Mouse (Mus musculus): Measurements from ENCODE around the gene Parvg. TPM values are rescaled to one million over a fixed set of nuclear protein-coding genes. Genes with fewer than 3 reads are reported as not detected.

Parvg gene
- polyA plus RNA-seq (2012; ENCODE audit: insufficient read depth, insufficient read length, low replicate concordance, missing spikeins) = not detected in 2 replicates

GRCm38 (mm10) chr15:84323966-84324869, at the start of gene Parvg:
Parvg (plus strand) TSS chr15:84324026.
- Histone ChIP-seq H3K4me1 (ENCODE audit: control insufficient read depth, insufficient read depth, low read length) (0 out of 2 replicates have a peak, but pooled peaks cover 3% of the 10 kb centered on the region), H3K27ac (ENCODE audit: insufficient read depth, low read depth, low read length) (no peak within 1 kb of the TSS), H3K4me3 (ENCODE audit: insufficient read depth, low read depth, low read length) (no peak within 1 kb of the TSS)
- 87% methylated on average over 10 of the region's 10 CpGs for WGBS
- TF ChIP-seq POLR2A (IDR thresholded peaks at IDR 0.05; ENCODE audit: insufficient read depth, low read depth, low read length) (no peak), CTCF (IDR thresholded peaks at IDR 0.05; ENCODE audit: insufficient read depth, low read depth, low read length) (no peak)

GRCm38 (mm10) chr15:84276066-84276465, 47.8 kb upstream of the Parvg start:
- Histone ChIP-seq H3K4me3 (ENCODE audit: insufficient read depth, low read depth, low read length) (no peak overlapping the region), H3K4me1 (ENCODE audit: control insufficient read depth, insufficient read depth, low read length) (no peaks in the 10 kb centered on the region), H3K27ac (ENCODE audit: insufficient read depth, low read depth, low read length) (no peak overlapping the region)
- 86% methylated on average over 4 of the region's 4 CpGs for WGBS
- TF ChIP-seq POLR2A (IDR thresholded peaks at IDR 0.05; ENCODE audit: insufficient read depth, low read depth, low read length) (no peak), CTCF (IDR thresholded peaks at IDR 0.05; ENCODE audit: insufficient read depth, low read depth, low read length) (no peak)

- TF ChIP-seq CTCF (IDR thresholded peaks at IDR 0.05; ENCODE audit: insufficient read depth, low read depth, low read length) (no peak), POLR2A (IDR thresholded peaks at IDR 0.05; ENCODE audit: insufficient read depth, low read depth, low read length) (no peak)
- Histone ChIP-seq H3K4me3 (ENCODE audit: insufficient read depth, low read depth, low read length) (no peak overlapping the region), H3K27ac (ENCODE audit: insufficient read depth, low read depth, low read length) (no peak overlapping the region), H3K4me1 (ENCODE audit: control insufficient read depth, insufficient read depth, low read length) (no peaks in the 10 kb centered on the region)
- 90% methylated on average over 7 of the region's 7 CpGs for WGBS
Observed at GRCm38 (mm10) chr15:84278091-84278490, 45.7 kb upstream of the Parvg start.

- TF ChIP-seq CTCF (IDR thresholded peaks at IDR 0.05; ENCODE audit: insufficient read depth, low read depth, low read length) (no peak), POLR2A (IDR thresholded peaks at IDR 0.05; ENCODE audit: insufficient read depth, low read depth, low read length) (no peak)
- WGBS = 71% methylated on average over 7 of the region's 7 CpGs
- Histone ChIP-seq H3K4me3 (ENCODE audit: insufficient read depth, low read depth, low read length) (no peak overlapping the region), H3K4me1 (ENCODE audit: control insufficient read depth, insufficient read depth, low read length) (no peaks in the 10 kb centered on the region), H3K27ac (ENCODE audit: insufficient read depth, low read depth, low read length) (no peak overlapping the region)
Observed at GRCm38 (mm10) chr15:84278656-84279055, 45.2 kb upstream of the Parvg start.

GRCm38 (mm10) chr15:84280309-84280708, 43.5 kb upstream of the Parvg start:
- WGBS = 86% methylated on average over 8 of the region's 8 CpGs

GRCm38 (mm10) chr15:84280712-84281347, 43.0 kb upstream of the Parvg start:
- Histone ChIP-seq H3K27ac (ENCODE audit: insufficient read depth, low read depth, low read length) (no peak overlapping the region), H3K4me1 (ENCODE audit: control insufficient read depth, insufficient read depth, low read length) (no peaks in the 10 kb centered on the region), H3K4me3 (ENCODE audit: insufficient read depth, low read depth, low read length) (no peak overlapping the region)
- TF ChIP-seq CTCF (IDR thresholded peaks at IDR 0.05; ENCODE audit: insufficient read depth, low read depth, low read length) (no peak), POLR2A (IDR thresholded peaks at IDR 0.05; ENCODE audit: insufficient read depth, low read depth, low read length) (no peak)
- 85% methylated on average over 11 of the region's 11 CpGs for WGBS

More at GRCm38 (mm10) chr15:84280309-84280708, 43.5 kb upstream of the Parvg start:
- no peak overlapping the region for H3K4me3 ChIP-seq (ENCODE audit: insufficient read depth, low read depth, low read length)
- H3K27ac ChIP-seq (ENCODE audit: insufficient read depth, low read depth, low read length) = no peak overlapping the region
- H3K4me1 ChIP-seq (ENCODE audit: control insufficient read depth, insufficient read depth, low read length) = no peaks in the 10 kb centered on the region
- no peak for TF ChIP-seq CTCF (IDR thresholded peaks at IDR 0.05; ENCODE audit: insufficient read depth, low read depth, low read length)
- no peak for TF ChIP-seq POLR2A (IDR thresholded peaks at IDR 0.05; ENCODE audit: insufficient read depth, low read depth, low read length)

GRCm38 (mm10) chr15:84282206-84283085, 41.4 kb upstream of the Parvg start:
- H3K27ac ChIP-seq (ENCODE audit: insufficient read depth, low read depth, low read length) = no peak overlapping the region
- 83% methylated on average over 20 of the region's 20 CpGs for WGBS
- no peak overlapping the region for H3K4me3 ChIP-seq (ENCODE audit: insufficient read depth, low read depth, low read length)

GRCm38 (mm10) chr15:84284059-84284458, 39.8 kb upstream of the Parvg start:
- TF ChIP-seq POLR2A (IDR thresholded peaks at IDR 0.05; ENCODE audit: insufficient read depth, low read depth, low read length) (no peak), CTCF (IDR thresholded peaks at IDR 0.05; ENCODE audit: insufficient read depth, low read depth, low read length) (no peak)
- no peaks in the 10 kb centered on the region for H3K4me1 ChIP-seq (ENCODE audit: control insufficient read depth, insufficient read depth, low read length)
- no peak overlapping the region for H3K4me3 ChIP-seq (ENCODE audit: insufficient read depth, low read depth, low read length)
- H3K27ac ChIP-seq (ENCODE audit: insufficient read depth, low read depth, low read length) = no peak overlapping the region
- WGBS = 70% methylated on average over 5 of the region's 5 CpGs

More at GRCm38 (mm10) chr15:84282206-84283085, 41.4 kb upstream of the Parvg start:
- no peaks in the 10 kb centered on the region for H3K4me1 ChIP-seq (ENCODE audit: control insufficient read depth, insufficient read depth, low read length)
- TF ChIP-seq CTCF (IDR thresholded peaks at IDR 0.05; ENCODE audit: insufficient read depth, low read depth, low read length) (no peak), POLR2A (IDR thresholded peaks at IDR 0.05; ENCODE audit: insufficient read depth, low read depth, low read length) (no peak)
